Mouse (Mus musculus) lung, adult 2 months (tissue): Measurements from ENCODE around the gene Sele.

Experiments
- CTCF ChIP-seq: fragments of 200-500 bp; IDR thresholded peaks from 2 replicates; pipeline ENCODE4 v1.5.1; 2011; ENCODE audit warnings: mild to moderate bottlenecking, low read length, control low read depth; ENCODE audit not compliant: insufficient read depth
- POLR2A ChIP-seq: fragments of 200-500 bp; IDR thresholded peaks from 2 replicates; pipeline ENCODE4 v1.6.1; 2011; ENCODE audit warnings: low read depth, mild to moderate bottlenecking, control low read depth, low read length, borderline replicate concordance; ENCODE audit errors: extremely low read depth

DNA sequence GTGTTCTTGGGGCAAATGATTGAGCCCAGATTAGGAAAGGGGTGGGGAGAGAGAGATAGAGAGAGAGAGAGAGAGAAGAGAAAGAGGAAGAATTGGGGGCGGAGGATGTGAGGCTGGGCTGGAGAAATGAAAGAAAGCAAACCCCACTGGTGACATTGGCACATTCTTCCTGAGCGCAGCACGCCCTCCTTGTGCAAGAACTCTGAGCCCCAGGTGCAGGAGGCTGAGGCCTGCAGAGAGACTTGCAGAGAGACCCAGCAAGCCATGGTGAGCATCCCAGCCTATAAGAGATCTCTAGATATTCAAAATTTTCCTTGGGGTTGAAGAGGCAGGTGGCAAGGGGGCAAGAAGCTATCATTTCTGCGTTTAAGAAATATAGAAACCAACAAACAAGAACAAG lies 13.9 kb downstream of the Sele start, which contains the start of gene Sell:
- TF ChIP-seq CTCF = no peak
- TF ChIP-seq POLR2A = peak; percentile 38; the same call in 1 of the 2 replicates
